Mouse (Mus musculus) lung, postnatal 0 days (tissue): ENCODE data around the gene Fam81b. TPM values are rescaled to one million over a fixed set of nuclear protein-coding genes. Genes with fewer than 3 reads are reported as not detected.
"Not testable (repeated sequence)": the region's sequence is repeated elsewhere in the genome, so short reads cannot be mapped to it uniquely, and the experiment has no call there.

Experiments used
- ATAC-seq: fragments of 200-750 bp; cut with Nextera tagmentation; 2 replicates; pipeline ENCODE4 v1.8.0; 2017; ENCODE audit warnings: moderate library complexity
- DNase-seq: peaks from one replicate; pipeline ENCODE4 v3.0.0-alpha.2; 2016; ENCODE audit warnings: low spot score
- H3K27ac ChIP-seq: fragments of 300-500 bp; sonication (generic); 2 replicates; pipeline ENCODE4 v1.5.1; 2014; ENCODE audit warnings: antibody characterized with exemption, mild to moderate bottlenecking, low read length, mixed read lengths
- H3K27me3 ChIP-seq: fragments of 300-500 bp; sonication (generic); replicated peaks from 2 replicates; pipeline ENCODE4 v1.6.1; 2014; ENCODE audit warnings: low read length, mixed read lengths; ENCODE audit not compliant: insufficient read depth
- H3K36me3 ChIP-seq: fragments of 300-500 bp; sonication (generic); 2 replicates; pipeline ENCODE4 v1.6.1; 2014; ENCODE audit warnings: low read length, mixed read lengths; ENCODE audit not compliant: insufficient read depth
- H3K4me1 ChIP-seq: fragments of 300-500 bp; sonication (generic); 2 replicates; pipeline ENCODE4 v1.6.1; 2014; ENCODE audit warnings: antibody characterized with exemption, low read depth, low read length, mixed read lengths; ENCODE audit not compliant: insufficient read depth
- H3K4me2 ChIP-seq: fragments of 300-500 bp; sonication (generic); replicated peaks from 2 replicates; pipeline ENCODE4 v1.6.1; 2014; ENCODE audit warnings: low read depth, mild to moderate bottlenecking, low read length, moderate library complexity, mixed read lengths
- H3K4me3 ChIP-seq: fragments of 300-500 bp; sonication (generic); 2 replicates; pipeline ENCODE4 v1.5.1; 2014; ENCODE audit warnings: low read depth, low read length
- H3K9ac ChIP-seq: fragments of 300-500 bp; sonication (generic); replicated peaks from 2 replicates; pipeline ENCODE4 v1.6.1; 2014; ENCODE audit warnings: low read depth, mild to moderate bottlenecking
- H3K9me3 ChIP-seq: fragments of 300-500 bp; sonication (generic); 2 replicates; pipeline ENCODE4 v1.6.1; 2016; ENCODE audit warnings: low read length, mixed read lengths
- CTCF ChIP-seq: IDR thresholded peaks from 2 replicates; pipeline ENCODE4 v1.5.1; 2016; ENCODE audit warnings: antibody characterized with exemption, mild to moderate bottlenecking
- EP300 ChIP-seq: IDR thresholded peaks from 2 replicates; pipeline ENCODE4 v1.6.1; 2016; ENCODE audit warnings: antibody characterized with exemption, mild to moderate bottlenecking, control low read depth
- WGBS: fragments of 180-500 bp; shearing (Covaris S2); extraction: QIAGEN DNeasy Blood & Tissue Kit; methylation state at CpG from one replicate; pipeline ENCODE4 v1.1.7; 2014; 5-methylcytosine and 5-hydroxymethylcytosine counted together
- polyA plus RNA-seq: library from polyadenylated mRNA; unstranded; fragments of >200 nt; fragmentation: Nextera tagmentation; extraction: Ambion mirVana; gene quantifications from 2 replicates; pipeline ENCODE4 v1.2.1, GENCODE M21; 2015

Fam81b gene
- polyA plus RNA-seq: 1.3 and 2.2 TPM in 2 replicates

DNA sequence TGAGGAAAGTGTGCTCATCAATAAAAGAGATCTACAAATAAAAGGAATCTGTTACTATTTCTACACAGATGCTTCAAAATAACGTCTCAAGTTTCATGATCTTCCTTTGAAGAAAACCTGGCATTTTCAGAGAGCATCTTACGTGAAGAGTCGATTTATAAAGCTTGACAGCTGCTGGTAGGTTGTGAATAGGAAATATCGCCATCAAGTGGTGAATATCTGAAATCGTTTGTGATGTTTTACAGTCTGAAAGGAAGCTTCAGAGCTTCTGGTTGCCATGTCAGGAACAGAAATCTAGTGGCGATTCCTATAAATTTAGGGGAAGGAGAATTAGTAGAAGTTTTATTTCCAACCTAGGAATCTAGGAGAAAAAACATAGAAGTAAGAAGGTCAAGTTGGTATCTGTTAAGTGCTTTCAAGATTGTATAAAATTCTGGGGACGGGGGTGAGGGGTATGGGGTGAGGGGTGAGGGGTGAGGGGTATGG is at the start of gene Fam81b:
Fam81b (minus strand) TSS at position 436 of the 486 bp plus-strand sequence.
- no peaks in the 10 kb centered on the region for H3K4me1 ChIP-seq
- WGBS: 31% methylated on average over 7 of the region's 7 CpGs
- no peak within 1 kb of the TSS for H3K4me3 ChIP-seq
- peak; percentile 28 for DNase-seq
- no peaks in the 10 kb centered on the region for H3K36me3 ChIP-seq
- no peak within 1 kb of the TSS for H3K9ac ChIP-seq
- no peaks in the 10 kb centered on the region for H3K9me3 ChIP-seq
- TF ChIP-seq EP300: no peak
- peak; percentile 48 for TF ChIP-seq CTCF
- no peak within 1 kb of the TSS for H3K27ac ChIP-seq
- no peak within 1 kb of the TSS for H3K4me2 ChIP-seq
- H3K27me3 ChIP-seq: no peaks in the 10 kb centered on the region
- no peak for ATAC-seq

- DNase-seq, H3K27ac ChIP-seq, H3K9me3 ChIP-seq, H3K4me1 ChIP-seq, H3K27me3 ChIP-seq, ATAC-seq, H3K4me2 ChIP-seq, H3K36me3 ChIP-seq, H3K4me3 ChIP-seq, H3K9ac ChIP-seq: not testable (repeated sequence)
- WGBS: 66% methylated on average over 18 of the region's 21 CpGs
Measured at GRCm38 (mm10) chr13:76345941-76346340, 41.1 kb upstream of the Fam81b start.

GRCm38 (mm10) chr13:76318635-76319034 is 13.8 kb upstream of the Fam81b start:
- Histone ChIP-seq H3K27me3 (no peaks in the 10 kb centered on the region), H3K36me3 (no peaks in the 10 kb centered on the region), H3K4me3 (no peak overlapping the region), H3K9me3 (no peaks in the 10 kb centered on the region), H3K4me1 (no peaks in the 10 kb centered on the region), H3K4me2 (no peak overlapping the region), H3K27ac (no peak overlapping the region), H3K9ac (no peak overlapping the region)
- ATAC-seq (no peak), DNase-seq (peak; percentile 13)
- WGBS: 11% methylated on average over 3 of the region's 3 CpGs
- TF ChIP-seq CTCF (no peak), EP300 (no peak)

GRCm38 (mm10) chr13:76311580-76311979 is 6.7 kb upstream of the Fam81b start:
- H3K27me3 ChIP-seq: no peaks in the 10 kb centered on the region
- H3K9me3 ChIP-seq: no peaks in the 10 kb centered on the region
- no peak overlapping the region for H3K4me3 ChIP-seq
- H3K4me1 ChIP-seq: no peaks in the 10 kb centered on the region
- H3K4me2 ChIP-seq: no peak overlapping the region
- 71% methylated on average over 7 of the region's 7 CpGs for WGBS
- no peak overlapping the region for H3K9ac ChIP-seq
- DNase-seq: no peak
- no peak overlapping the region for H3K27ac ChIP-seq
- no peak for ATAC-seq
- no peaks in the 10 kb centered on the region for H3K36me3 ChIP-seq
- no peak for TF ChIP-seq CTCF

DNA sequence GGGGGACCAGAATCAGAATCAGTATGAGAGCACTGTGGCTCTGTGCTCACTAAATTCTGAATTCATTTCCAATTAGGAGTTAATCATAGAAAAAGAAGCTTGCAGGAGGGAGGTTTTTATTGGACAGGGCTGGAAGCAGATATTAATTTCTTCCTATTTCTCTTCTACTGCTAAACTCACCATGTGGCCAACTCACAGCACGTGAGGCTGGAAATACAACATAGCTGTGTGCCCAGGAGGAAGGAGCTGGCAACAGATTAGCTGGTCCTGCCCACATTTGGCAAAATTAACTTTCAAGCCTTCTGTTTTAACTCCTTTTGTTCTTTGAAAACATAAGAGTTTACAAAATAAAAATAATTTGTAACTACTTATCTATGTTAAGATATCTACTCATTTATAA is 3.9 kb upstream of the Fam81b start:
- no peak overlapping the region for H3K4me2 ChIP-seq
- no peaks in the 10 kb centered on the region for H3K27me3 ChIP-seq
- DNase-seq: no peak
- WGBS: 39% methylated on average over 1 of the region's 1 CpGs
- no peaks in the 10 kb centered on the region for H3K9me3 ChIP-seq
- H3K36me3 ChIP-seq: no peaks in the 10 kb centered on the region
- no peak overlapping the region for H3K4me3 ChIP-seq
- no peaks in the 10 kb centered on the region for H3K4me1 ChIP-seq
- ATAC-seq: no peak
- no peak overlapping the region for H3K27ac ChIP-seq
- TF ChIP-seq CTCF (no peak), EP300 (no peak)
- no peak overlapping the region for H3K9ac ChIP-seq

DNA sequence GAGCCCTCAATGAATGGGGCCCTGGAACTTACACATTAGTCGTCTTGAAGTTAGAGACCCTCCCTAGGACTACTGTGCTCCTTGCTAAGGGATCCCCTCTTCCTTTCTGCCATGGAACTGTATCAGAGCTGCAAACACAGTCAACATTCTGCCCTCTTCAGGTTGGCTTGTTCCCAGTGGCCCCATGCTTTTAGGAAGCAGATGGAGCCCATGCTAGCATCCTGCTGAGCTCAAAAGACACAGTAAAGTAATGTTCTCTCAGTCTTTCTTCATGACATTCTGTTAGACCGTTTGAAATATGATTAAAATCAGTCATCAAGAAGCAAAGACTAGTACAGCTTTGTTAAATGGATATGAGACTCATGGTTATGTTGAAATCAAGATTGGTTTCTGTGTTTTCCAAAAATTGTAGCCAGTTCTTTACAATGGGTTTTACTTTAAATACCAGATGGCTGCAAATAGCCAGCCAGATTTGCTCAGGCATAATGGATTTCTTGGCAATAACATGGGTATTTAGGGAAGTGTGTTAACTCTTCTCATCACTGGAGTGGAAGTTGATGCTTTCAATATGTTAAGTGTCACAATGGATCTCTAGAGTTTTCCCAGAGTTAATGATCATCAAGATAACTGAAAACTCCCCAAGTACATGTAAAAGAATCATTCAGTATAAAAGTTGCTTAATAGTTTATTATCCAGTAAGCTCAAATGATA is 938 bp upstream of the Fam81b start:
- TF ChIP-seq EP300 (no peak), CTCF (no peak)
- no peaks in the 10 kb centered on the region for H3K27me3 ChIP-seq
- H3K9me3 ChIP-seq: no peaks in the 10 kb centered on the region
- H3K27ac ChIP-seq: no peak overlapping the region
- WGBS: 47% methylated on average over 2 of the region's 2 CpGs
- H3K4me3 ChIP-seq: no peak overlapping the region
- ATAC-seq: peak; percentile 55
- no peak overlapping the region for H3K4me2 ChIP-seq
- H3K36me3 ChIP-seq: no peaks in the 10 kb centered on the region
- H3K4me1 ChIP-seq: no peaks in the 10 kb centered on the region
- H3K9ac ChIP-seq: no peak overlapping the region
- peak; percentile 59 for DNase-seq
